Mouse (Mus musculus): ENCODE measurements around the gene Dzip1l.

Gene Dzip1l

GRCm38 (mm10) chr9:99661606-99662166 lies 32.4 kb downstream of the Dzip1l start:
- DNase-seq (ENCODE audit: low read depth), result no peak

- peak; percentile 34 for DNase-seq (ENCODE audit: low read depth)
These were observed 33.1 kb downstream of the Dzip1l start for GRCm38 (mm10) chr9:99662406-99662805.

DNA sequence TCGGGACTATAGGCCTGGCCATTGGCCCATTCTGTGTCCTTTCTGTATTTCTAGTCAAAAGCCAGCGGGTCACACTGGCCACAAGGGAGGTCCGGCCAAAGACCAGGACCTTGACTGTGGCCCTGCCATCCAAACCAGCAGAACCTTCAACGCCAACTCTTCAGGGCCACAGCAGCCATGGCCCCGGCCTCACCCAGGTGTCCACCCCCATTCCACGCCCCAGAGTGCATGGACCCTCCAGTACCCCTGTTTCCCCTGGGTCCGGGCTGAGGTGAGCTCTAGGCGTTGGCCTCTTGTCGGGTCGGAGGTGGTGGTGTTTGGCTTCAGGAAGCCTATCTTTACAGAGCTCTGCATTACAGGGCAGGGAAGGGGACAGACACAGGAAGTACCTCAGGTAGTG lies 33.6 kb downstream of the Dzip1l start:
- DNase-seq (ENCODE audit: low read depth), result no peak

- no peak for DNase-seq (ENCODE audit: low read depth)
These were observed 38.3 kb downstream of the Dzip1l start for GRCm38 (mm10) chr9:99667596-99667995.

DNA sequence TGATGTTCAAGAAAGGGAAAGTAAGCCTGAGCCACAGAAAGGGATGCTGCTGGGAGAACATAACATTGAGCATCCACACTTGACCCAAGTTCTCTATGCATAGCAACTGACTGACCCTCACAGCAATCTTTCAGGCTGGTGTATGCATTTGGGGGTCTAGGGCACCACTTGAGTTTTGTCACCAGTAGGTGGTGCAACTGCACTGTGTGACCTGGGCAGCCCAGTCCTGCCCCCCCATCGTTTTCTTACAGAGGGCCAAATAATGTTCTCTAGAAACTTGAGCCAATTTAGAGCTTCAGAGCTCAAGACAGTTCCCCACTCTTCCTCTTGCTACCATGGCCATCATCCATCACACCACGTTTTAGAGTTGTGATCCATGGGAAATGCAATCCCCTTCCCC lies 42.3 kb downstream of the Dzip1l start:
- no peak for DNase-seq (ENCODE audit: low read depth)

GRCm38 (mm10) chr9:99675714-99676113 lies 46.4 kb downstream of the Dzip1l start:
- DNase-seq (ENCODE audit: low read depth), result no peak

- no peak for DNase-seq (ENCODE audit: low read depth)
These were observed 52.8 kb downstream of the Dzip1l start for GRCm38 (mm10) chr9:99681980-99682570.

- DNase-seq (ENCODE audit: low read depth), result no peak
These were observed 55.8 kb downstream of the Dzip1l start for GRCm38 (mm10) chr9:99685061-99685521.

DNA sequence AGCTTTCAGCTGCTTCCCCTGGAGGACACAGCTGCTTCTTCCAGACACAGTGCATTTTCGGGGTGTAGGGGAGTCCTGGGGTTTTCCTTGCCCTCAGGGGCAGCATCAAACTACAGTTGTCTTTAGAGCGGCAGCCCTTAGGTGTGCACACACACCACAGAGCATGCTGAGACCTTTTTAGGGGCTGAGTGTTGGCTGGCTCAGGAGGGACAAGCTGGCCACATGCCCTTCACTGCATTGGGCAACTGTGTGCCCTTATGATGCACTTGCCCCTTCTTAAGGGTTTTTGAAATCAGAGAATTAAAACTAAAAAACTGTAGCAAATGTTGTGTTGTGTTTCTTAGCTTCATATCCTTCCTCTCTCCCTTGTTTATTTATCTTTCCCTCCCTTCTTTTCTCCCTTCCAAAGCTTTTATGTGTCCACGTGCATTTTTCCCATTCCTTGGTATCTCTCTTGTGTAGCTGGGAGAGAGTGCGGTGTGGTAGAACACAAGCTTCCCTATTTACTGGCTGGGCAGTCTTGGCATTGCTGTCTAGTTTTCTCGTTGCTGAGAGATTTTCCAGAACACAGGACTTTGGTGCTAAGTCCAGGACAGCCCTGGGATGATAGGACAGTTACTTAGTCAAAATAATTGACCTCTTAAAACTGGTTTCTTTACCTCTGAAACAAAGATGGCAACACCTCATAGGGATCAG lies 56.4 kb downstream of the Dzip1l start:
- no peak for DNase-seq (ENCODE audit: low read depth)

GRCm38 (mm10) chr9:99689796-99690195 lies 60.5 kb downstream of the Dzip1l start:
- no peak for DNase-seq (ENCODE audit: low read depth)

GRCm38 (mm10) chr9:99690386-99690785 lies 61.1 kb downstream of the Dzip1l start:
- no peak for DNase-seq (ENCODE audit: low read depth)

DNA sequence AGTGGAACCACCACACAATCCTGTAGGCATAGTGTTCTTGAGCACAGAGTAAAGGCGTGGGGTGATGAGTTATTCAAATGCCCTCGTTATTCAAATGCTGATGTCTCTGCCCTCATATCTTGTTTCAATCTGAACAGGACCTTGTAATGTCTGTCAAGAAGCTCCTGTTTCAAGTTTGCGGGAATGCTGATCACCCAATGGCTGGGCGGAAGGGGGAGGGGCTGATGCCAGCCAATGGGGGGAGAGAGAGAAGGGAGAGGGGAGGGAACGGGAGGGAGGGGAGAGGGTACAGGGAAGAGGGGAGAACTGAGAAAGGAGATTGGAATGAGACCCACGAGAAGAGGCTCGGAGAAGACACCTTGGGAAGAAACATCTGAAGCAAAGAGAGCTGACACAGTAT lies 65.7 kb downstream of the Dzip1l start:
- DNase-seq (ENCODE audit: low read depth), result no peak

- peak; percentile 1 for DNase-seq (ENCODE audit: low read depth)
These were observed 70.6 kb downstream of the Dzip1l start for GRCm38 (mm10) chr9:99699752-99700389.

DNA sequence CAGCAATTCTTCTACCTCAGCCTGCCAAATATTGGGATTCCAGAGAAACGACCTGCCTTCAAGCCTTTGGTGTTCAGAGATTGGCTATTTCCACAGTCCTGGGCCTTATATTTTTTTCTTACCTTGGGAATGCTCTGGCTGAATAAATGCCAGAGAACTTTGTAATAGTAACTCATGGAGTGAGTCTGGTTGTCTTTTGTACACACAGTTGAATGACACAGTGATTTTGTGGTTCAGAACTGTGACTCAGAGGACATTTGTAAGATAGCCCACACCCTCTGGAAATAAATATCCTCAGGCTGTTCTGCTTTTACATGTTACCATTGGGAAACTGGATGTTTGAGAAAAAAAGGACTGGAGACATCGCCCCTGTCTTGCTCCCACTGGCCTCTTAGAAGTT lies 71.9 kb downstream of the Dzip1l start:
- DNase-seq (ENCODE audit: low read depth), result no peak

GRCm38 (mm10) chr9:99702215-99702614 lies 72.9 kb downstream of the Dzip1l start:
- no peak for DNase-seq (ENCODE audit: low read depth)

DNA sequence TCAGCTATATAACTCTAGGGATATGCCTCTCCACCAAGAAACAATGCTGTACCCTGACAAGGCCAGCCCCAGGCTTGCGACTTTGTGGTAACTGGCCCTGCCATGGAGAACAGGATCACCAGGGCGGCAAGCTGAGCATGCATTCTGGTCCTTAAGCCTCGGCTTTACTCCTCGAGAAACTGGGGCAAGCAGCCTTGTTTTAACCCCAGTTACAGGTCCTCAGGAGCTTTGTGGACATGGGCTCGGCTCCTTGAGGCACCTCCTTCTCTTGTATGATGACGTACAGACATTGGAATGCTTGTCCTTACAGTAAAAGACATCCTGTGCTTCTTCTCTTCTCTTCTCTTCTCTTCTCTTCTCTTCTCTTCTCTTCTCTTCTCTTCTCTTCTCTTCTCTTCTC lies 74.4 kb downstream of the Dzip1l start:
- DNase-seq (ENCODE audit: low read depth), result no peak

DNA sequence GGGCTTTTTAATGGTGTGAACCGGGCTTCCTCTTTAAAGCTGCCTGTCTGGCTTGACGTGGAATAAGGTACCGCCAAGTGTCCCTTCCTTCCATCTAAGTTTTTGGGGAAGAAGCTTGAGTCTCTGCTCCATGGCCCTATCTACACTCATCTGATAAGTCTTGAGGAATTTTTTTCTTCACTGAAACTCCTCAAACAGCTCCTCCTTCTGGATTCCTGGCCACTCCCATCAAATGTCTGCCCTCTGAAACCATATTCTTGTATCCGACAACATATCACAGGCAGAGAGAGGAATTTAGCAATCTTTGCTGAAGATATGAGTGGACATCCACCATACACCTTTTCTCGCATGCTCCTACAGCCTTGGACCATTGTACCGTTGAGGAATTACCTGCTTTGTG lies 77.0 kb downstream of the Dzip1l start:
- DNase-seq (ENCODE audit: low read depth), result no peak

DNA sequence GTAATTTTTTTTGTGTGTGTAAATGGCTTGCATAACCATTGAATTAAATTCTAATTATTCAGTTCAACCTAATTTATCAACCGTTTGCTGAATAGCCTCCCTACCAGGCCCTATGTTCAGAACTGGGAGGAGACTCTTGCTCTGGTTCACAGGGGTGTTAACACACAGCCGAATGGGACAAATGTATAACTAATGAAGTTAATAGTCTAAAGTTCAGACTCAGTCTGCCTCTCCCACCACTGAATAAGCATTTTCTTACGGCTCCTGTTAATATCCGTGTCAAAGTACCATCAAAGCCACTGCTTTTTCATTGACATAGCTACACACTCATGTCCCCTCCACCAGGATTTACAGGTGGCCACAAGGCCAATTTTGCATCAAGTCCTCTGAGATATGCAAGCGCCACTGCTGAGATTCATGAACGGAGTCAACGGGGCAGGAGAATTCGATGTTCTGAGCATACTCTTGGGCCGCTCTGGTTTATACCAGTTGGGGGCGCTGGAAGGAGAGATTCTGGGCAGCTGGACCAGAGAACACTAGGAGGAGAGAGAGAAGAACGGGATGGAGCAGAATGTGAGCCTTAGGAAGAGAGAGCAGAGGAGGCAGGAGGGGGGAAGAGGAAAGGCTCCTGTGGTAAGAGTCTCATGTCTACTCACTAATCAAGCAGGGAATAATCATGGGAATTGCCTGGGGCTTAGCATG lies 78.3 kb downstream of the Dzip1l start:
- no peak for DNase-seq (ENCODE audit: low read depth)

- no peak for DNase-seq (ENCODE audit: low read depth)
These were observed 80.4 kb downstream of the Dzip1l start for GRCm38 (mm10) chr9:99709588-99710248.

- DNase-seq (ENCODE audit: low read depth), result no peak
These were observed 81.0 kb downstream of the Dzip1l start for GRCm38 (mm10) chr9:99710297-99710696.

DNA sequence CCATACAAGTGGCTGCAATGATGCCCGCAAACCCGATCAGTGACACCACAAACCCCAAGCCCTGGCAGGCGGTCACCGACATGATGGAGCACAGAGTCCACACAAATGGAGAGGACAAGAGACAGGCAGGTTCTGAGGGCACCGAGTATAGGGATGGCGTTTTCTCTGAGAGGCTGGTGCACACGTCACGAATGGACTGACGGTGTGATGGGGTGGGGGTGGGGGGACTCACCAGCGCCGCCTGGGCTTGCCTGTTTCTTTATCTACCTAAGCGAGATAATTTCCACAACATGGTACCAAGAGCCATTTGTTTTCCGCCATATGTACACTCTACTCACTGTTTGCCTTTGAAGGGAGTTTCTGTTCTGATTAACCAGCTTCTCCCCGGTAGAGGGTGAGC lies 87.8 kb downstream of the Dzip1l start, which contains the start of gene Cldn18:
TSS of gene Cldn18 (minus strand) at position 134 of the 400 bp plus-strand sequence.
- DNase-seq (ENCODE audit: low read depth), result no peak

All from naive thymus-derived CD4-positive, alpha-beta T cell, adult 2 months (primary cell).